Mouse (Mus musculus) adrenal gland, adult 18-20 months (tissue): ENCODE results near the gene Plpp3. TPM values are rescaled to one million over a fixed set of nuclear protein-coding genes. Genes with fewer than 3 reads are reported as not detected.

Source experiments
- DNase-seq, 2 experiments: peaks; one replicate each; pipeline ENCODE4 v3.0.0; 2021 to 2022; ENCODE audit warnings: low spot score in 2 of 2
- total RNA-seq, 2 experiments: library from RNA; stranded (reverse); gene quantifications; 1 replicate in 1 of 2; 2 replicates in 1 of 2; pipeline ENCODE4 v1.2.3; 2021

Gene Plpp3
- total RNA-seq, 2 experiments from 2014 or later = 234 to 351 TPM

DNA sequence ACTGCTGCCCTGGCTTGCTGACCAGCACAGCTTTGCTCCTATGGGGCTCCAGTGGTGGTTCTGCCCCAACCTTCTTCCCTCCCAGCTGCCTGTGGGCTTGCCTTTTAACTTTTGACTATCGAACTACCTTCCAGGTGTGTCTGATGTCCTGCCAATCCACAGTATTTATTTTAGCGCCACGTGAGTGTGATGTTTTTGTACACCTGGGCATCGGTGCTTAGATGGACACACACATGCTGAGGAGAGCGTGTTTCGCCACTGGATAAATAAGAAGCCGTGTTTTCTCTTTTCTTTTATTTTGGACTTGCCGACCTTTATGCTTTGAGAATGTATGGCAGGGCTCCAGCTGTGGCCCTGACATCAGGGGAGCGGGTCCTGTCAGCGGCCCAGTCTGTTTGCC, 29.5 kb downstream of the Plpp3 start:
- DNase-seq = no peak

DNA sequence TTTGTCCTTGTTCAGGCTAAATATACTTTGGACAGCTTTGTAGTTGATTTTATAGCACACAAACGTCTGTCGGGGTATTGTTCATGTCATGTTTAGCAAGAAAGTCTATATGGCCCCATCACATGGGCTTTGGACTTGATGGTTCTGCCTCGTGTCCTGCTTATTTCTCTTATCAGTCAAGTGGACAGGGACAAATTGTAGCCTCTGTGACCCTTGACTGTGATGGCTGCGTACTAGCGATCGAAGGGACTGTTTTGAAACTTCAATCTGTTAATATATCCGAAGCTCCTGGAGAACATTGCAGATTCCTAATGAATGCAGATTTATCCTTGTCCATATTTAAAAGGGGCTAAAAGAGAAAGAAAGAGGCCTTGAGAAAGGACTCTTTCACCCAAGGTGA, 30.7 kb downstream of the Plpp3 start:
- DNase-seq = no peak

DNA sequence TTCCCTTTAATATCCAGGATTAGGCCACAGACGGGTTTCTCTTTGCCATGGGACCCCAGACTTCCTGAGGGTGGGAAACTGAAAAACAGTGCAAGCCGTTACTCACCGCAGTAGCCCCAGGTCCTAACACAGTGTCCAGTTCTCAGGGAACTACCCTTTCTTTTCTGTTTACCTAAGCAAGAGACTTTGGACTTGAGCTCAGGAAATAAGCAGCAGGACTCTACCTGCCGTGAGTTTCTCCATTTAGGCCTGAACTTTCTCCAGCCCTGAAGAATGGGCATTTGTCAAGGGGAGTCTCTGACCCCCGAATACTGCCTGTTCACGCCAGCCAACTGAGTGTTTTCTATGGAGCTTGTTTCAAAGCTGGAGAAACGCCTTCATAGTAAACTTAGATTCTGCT, 31.7 kb downstream of the Plpp3 start:
- no peak for DNase-seq

DNA sequence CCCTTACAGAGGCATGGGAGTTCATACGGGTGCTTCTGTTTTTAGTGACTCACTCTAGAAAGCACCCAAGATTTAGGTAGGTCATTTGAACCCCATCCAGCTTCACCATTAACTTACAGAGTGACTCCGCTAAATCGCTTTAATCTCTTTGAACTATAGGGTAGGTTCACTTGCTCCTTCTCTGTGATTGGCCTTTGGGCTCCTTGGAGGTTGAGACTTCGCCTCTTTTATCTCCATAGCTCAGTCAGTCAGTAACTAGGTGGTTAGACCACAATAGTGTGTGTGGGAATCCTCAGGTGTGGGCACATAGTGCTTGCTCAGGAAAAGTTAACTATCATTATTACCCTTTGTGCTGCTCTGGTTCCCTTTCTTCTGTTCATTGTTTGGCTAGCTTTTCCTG, 33.7 kb downstream of the Plpp3 start:
- no peak for DNase-seq

DNA sequence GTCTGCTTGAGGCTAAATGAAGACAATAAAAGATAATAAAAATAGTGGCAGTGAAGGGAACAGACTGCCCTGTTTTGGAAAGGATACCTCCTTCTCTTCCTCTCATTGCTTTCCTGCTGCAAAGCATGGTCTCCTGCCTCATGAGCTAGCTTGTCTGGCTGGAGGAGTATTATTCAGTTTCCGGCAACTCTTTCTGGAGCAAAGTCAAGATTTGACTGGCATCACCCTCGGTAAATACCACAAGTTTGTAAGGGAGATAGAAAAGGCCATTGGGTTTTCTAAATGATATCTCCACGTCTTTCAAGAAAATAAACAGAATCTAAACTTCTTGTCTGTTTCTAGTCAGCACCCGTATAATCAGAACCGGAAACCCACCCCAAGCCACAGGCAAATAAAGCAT, 34.4 kb downstream of the Plpp3 start:
- DNase-seq = no peak

DNA sequence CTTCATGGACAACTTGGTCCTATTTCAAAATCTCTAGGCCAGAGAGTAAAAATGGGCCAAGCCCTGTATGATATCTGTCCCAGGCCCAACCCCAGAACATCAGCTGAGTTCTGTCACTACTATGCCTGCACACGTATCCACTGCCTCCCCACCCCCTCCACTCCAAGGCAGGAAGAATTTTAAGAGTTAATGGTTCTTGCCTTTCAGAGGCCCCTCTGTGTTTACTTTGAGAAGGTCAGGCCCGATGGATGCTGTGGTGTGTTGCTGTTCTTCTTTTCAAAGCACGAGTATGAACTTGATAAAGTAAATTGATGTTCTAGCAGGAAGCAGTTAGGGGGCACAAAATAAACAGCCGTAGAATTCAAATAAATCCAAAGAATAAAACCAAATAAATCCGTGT, 35.5 kb downstream of the Plpp3 start:
- DNase-seq = no peak

DNA sequence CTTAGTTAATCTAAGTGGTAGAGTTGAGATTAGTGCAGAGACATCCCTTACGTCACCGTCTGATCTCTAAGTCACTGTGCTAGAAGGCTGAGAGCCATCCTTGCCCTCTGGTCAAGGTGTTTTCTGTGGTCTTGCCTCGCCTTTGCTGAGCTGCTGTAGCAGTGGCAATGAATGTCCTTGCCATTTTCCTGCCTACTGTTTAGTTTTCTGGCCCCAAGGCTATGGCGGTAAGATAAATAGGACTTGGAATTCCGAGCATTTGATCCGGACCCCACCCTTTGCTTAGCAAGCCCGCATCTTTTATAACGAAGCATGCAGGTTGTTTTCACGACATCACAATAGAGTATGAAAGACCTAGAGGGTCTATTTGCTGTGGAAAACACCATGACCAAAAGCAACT, 38.1 kb downstream of the Plpp3 start:
- DNase-seq = no peak

DNA sequence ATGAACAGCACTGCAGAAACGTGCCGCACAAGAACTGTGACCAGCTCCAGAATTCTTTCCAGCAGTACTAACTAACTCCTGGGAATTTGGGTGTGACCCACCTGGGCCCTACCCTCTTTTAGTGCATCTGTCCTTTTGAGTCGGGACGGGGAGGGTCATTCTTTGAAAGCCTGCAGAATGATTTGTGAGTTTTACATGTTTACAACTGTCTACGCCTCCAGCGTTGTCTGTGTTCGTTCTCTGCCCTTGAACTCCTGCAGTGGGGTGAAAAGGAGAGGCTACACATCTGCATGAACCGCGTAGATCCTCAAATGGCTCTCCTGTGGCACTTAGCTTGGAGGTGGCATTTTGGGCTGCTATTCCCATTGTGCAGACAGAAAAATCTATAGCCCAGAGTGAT, 39.0 kb downstream of the Plpp3 start:
- DNase-seq = no peak

DNA sequence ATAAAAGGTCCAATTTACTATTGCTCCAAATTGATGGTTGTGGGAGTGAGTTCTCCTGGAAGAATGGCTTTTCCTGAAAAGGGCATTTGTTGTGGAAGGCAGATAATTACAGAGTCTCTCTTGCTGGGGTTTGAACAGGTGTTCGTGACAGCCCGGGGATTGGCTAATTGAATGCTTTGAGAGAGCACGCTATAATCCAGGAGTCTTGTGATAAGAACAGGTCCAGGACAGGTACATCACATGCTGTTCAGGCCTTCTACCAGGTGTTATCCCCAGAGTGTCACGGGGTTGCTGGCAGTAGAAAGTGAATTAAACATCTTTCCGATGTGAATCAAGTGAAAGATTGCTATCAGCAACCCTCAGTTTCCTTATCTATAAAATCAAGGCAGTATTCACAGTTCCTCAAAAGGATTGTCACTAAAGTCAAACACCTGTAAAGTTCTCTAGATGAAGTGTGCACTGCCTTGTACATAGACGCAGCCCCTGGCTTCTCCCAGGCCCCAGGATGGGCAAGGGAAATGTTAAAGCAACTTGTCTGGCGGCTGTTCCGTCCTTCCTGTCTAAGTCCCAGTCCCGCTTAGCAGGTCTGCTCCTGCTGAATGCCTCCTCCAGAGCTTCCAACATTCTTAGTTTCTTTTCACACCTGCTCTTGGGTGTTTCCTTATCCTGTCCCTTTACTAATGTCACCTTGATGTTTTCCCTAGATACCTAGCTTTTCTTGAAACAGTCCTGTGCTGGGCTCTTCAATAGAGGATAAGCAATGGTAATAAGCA, 40.0 kb downstream of the Plpp3 start:
- DNase-seq = no peak

DNA sequence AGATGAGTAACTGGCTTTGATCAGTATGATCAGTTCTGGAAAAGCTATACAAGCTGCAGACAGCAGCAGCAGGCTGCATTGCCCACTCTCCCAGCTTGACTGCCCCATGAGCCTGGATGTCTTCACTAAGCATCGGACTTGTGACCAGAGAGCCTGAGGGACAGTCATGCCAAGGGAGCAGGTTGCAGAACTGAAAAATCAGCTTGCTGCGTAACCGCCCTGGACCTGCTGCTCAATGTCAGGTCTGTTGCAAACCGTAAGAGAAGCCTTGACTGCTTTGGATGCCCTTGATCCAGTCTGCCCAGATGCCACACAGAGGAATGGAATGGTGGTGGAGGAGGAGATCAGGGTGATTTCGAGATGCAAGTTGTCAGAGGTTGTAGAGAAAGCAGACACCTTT, 41.5 kb downstream of the Plpp3 start:
- no peak for DNase-seq

DNA sequence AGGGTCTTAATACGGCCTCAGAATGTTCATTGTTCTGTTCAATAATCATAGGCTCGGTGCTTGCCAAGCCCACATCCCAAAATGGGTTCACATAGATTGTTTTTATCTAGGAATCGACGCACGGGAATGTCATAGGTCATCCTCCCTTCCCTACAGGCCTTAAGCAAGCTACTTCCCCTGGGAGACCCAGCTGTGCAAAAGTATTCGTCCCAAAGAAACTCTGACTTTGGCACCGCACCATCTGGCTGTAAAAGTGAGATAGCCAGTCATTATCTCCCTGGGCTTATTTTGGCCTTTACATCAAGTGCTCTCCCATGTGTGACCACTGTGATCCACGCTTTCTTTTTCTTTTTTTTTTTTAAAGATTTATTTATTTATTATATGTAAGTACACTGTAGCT, 42.2 kb downstream of the Plpp3 start:
- no peak for DNase-seq

DNA sequence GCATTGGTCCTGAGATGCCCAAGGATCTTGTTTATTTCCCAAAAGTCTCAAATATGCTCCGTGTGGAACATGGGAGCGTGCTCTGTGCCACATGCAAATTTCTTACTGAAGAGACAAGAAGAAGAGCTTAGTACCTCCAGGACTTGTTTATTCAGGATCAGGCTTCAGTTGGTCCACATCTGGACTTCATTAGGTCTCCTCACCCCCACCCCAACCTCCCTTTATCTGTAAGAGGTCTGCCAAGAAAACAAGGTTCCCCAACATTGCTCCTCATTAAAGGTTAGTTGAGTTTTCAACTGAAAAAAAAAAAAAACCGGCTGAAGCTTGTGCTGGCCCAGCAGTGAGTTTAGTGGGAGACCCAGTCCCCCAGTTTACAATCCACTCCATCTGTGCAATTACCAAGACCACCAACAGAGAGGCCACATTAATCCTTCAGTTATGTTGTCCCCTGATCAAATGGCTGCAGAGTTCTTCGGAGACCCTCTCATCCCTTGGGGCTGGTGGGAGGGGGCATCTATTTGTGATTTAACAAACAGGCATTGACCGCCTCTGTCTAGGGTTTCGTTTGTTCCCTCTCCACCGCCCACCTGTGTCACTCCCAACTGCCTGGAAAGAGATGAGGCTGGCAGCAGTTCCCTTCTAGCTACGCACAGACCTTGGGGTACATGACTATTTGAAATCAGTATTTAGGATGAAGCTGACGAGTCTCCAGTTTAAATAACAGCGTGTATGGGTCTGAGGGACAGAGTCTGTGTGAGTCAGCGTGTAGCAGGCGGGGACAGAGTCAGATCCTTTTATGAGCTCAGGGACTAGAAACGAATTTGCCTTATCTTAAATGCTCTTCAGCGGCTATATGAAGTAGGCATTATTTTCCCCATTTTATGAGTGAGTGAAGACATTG, 43.7 kb downstream of the Plpp3 start:
- no peak for DNase-seq

DNA sequence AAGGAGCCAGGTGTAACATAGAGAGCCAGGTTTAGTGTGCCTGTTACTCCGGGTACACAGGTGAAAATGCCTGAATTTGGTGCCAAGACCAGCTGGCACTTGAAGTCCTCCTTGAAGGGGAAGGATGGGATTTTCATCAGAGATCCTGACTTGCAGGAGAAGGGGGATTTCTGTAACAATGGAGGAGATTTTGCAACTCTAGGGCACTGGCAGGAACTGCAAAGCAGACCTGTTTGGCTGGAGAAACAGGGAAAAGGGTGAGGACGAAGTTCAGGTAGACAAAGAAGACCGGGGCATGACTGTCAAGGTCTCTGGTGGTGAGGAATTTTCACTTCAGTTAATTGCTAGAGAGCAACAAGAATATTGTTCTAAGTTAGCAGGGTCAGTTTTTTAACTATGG, 45.3 kb downstream of the Plpp3 start:
- DNase-seq = no peak

DNA sequence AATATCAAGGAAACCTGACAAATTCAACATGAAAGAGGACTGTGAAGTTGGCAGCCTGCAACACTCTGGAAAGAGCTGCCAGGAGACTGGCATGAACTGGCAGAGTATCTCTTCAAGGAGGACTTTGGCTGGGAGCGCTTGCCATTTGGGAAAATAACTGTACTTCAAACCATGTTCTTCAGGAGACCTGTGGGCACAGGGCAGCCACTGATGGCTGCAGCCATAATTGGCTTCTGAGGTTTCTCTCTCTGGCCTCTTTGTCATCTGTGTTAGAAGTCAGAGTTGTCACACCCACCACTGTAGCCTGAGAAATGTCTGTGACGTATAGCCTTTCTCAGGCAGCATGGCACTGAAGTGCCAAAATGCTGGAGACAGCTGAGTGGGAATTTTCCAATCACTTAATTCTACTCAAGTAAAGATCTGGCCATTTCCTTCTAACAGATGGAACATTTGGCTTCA, 46.2 kb downstream of the Plpp3 start:
- DNase-seq = no peak

DNA sequence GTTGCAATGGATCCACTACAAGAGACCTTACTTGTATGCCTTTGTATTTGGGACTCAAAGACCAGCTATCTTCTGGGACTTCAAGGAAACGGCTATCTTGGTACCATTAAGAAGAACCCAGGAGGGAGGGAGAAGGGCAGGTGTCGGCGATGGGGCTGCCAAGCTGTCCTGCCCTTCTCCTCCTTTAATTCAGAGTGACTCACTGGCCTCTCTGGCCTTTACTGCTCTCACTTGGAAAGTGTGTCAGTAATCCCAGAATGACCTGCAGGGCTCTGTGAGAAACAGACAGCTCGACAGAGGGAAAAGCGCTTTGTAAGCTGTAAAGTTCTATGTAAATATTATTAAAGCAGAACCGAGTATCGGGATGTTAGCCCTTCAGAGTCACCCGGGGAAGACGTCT, 46.9 kb downstream of the Plpp3 start:
- DNase-seq = no peak

DNA sequence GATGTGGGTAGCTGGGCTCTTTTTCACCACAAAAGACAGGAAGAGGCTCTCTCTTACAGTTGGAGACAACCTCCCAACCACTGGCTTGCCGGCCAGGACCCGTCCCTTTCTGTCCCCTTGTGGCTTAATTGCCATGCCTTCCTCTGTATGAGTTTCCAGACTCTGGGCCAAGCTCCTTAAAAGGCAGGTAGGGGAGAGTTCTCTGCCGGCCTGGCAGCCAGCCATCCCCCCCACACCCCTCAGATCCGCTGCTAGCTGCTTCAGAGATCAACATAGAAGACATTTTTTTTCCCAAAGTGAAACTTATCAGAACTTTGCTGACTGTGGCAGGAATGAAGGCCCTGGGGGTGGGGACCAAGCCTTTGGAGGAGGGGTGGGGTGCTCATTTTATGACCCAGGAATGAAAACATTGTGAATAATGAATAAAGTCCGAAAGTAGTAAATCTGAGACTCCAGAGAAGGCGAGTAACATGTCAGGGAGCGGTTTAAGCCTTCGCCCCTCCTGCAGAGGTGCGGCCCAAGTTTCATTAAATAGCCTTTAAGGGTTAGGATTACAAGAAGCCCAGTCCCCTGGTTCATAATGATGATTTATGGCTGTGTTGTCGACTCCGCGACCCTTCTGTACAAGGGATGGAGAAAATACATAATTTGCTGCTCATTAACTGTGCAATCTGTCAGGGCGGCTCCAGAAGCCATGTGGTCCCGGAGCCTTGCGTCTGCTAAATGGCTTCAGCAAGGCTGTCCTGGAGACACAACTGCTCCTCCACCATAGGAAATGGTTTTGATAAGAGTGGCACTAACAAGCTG, 48.1 kb downstream of the Plpp3 start:
- DNase-seq = no peak

DNA sequence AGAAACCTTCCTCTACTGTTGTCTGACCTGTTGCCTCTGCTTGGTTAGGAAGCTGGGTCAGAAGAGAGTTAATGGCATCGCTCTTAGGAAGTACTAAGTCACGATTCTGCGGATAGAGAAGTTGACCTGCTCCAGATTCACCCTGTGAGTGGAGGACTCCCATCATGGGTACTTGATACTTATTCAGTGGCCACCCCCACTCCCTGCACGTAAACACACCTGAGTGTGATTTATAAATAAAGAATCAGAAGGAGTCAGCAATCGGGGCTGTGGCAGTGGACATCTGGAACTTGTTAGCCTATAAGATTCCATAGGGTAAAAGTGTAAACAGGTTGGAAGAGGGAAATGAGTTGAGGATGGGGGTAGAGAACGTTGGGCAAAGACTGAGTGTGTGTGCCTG, 49.0 kb downstream of the Plpp3 start:
- DNase-seq = no peak

DNA sequence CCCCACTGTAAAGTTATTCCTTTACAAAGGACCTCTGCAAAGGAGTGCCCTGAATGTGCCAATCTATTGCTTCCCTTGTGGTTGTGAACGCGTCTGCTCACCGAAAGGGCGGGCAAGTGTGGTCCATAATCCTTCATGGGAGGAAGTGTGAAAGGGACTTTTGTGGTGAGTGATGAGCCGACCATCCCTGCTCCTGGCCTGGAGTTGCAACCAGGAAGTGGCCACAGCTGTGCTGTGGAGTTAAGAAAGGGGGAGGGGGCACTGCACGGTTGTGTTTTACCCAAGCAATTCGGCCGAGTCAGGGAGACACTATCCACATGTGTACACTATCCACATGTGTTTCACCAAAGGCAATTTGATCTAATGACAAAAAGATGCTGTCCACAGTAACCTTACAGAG, 49.8 kb downstream of the Plpp3 start:
- DNase-seq = no peak

DNA sequence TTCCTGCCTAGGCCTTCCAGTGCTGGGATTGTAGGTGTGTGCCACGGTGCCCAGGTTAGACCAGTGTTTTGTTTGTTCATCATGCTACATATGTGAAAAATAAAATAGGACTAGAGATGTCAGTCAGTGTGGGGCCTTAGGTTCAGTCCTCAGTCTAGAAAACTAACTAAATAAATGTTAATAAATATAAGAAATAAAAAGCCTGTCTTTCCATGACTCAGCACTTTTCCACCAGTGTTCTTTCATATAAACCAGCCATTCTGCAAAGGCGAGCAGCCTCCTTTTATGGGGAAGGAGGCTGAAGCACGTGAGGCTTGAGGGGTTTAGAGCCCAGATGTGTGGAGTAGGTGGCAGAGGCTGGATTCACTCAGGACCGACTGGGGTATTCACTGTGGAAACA, 50.5 kb downstream of the Plpp3 start:
- DNase-seq = no peak

DNA sequence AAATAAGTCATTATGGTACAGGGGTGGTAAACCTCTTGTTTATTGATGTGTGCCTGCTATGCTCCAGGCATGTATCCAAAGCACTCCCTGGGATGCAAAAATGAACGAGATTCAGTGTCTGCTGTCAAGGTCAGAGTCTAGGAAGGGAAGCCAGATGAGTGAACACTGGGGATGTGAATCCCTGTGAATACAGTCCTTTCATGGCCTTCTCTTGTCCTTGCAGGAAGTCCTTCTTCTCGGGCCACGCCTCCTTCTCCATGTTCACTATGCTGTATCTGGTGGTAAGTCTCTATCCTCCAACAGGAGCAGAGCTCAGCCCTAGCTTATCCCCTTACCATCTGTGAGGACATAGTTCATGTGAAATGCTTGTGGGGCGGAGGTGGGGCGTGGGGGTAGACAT, 51.8 kb downstream of the Plpp3 start:
- no peak for DNase-seq

DNA sequence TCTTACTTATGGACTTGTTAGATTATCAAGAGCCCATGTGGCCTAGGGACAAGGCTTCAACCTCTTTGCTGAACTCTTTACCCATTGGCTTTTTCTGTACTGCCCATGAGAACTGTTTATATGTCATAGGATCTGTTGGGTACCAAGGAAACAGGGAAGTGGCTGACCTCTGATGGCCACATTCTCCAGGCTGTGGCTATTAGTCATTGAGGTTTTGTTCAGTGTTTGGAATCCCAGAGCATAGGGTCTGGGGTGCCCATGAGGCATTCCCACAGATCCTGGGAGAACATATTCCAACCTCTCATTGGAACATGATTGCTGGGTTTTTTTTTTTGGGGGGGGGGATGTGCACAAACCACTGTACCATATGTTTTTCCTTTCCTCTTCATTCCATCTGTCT, 56.2 kb downstream of the Plpp3 start:
- DNase-seq = no peak

DNA sequence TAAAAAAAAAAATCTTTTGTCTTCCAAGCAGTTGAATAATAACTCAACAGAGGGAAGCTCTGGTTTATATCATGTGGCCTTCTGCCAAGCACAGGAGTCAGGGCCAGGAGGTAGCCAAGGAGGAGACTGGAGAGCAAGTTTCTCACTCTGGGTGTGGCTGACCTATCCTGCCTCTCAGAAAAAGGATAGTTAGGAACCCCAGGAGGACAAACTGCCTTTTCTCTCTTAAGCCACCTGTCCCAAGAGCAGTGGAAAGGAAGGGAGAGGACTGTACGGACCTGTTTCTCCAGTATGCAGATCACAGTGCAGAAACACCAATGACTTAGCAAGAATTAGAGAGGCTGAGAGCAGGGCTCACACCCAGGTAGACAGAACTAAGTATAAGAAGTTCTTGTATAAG, 57.3 kb downstream of the Plpp3 start:
- DNase-seq = no peak
